Mouse (Mus musculus) stomach, embryonic 14.5 days (tissue): ENCODE measurements around the gene Itm2b. TPM values are rescaled to one million over a fixed set of nuclear protein-coding genes. Genes with fewer than 3 reads are reported as not detected.

Experiments used
- ATAC-seq: fragments of 200-750 bp; cut with Nextera tagmentation; 2 replicates; pipeline ENCODE4 v1.8.0; 2017; ENCODE audit warnings: low read depth, moderate TSS enrichment; ENCODE audit not compliant: insufficient number of reproducible peaks, insufficient read depth, low FRiP score
- H3K27ac ChIP-seq: fragments of 300-500 bp; sonication (generic); 2 replicates; pipeline ENCODE4 v1.5.1; 2014; ENCODE audit warnings: mild to moderate bottlenecking, low read length, moderate library complexity, mixed read lengths
- H3K27me3 ChIP-seq: fragments of 300-500 bp; sonication (generic); 2 replicates; pipeline ENCODE4 v1.6.1; 2014; ENCODE audit warnings: low read length, control low read depth, mixed read lengths; ENCODE audit not compliant: control insufficient read depth, insufficient read depth
- H3K36me3 ChIP-seq: fragments of 300-500 bp; sonication (generic); 2 replicates; pipeline ENCODE4 v1.6.1; 2014; ENCODE audit warnings: mild to moderate bottlenecking, control low read depth, low read length, moderate library complexity, mixed read lengths; ENCODE audit not compliant: control insufficient read depth, insufficient read depth
- H3K4me1 ChIP-seq: fragments of 300-500 bp; sonication (generic); 2 replicates; pipeline ENCODE4 v1.6.1; 2014; ENCODE audit warnings: low read length, control low read depth, mixed read lengths; ENCODE audit not compliant: control insufficient read depth, insufficient read depth
- H3K4me2 ChIP-seq: fragments of 300-500 bp; sonication (generic); replicated peaks from 2 replicates; pipeline ENCODE4 v1.6.1; 2014; ENCODE audit warnings: low read depth, low read length, control low read depth
- H3K4me3 ChIP-seq: fragments of 300-500 bp; sonication (generic); 2 replicates; pipeline ENCODE4 v1.5.1; 2014; ENCODE audit warnings: low read depth, low read length, control low read depth
- H3K9ac ChIP-seq: fragments of 300-500 bp; sonication (generic); replicated peaks from 2 replicates; pipeline ENCODE4 v1.6.1; 2014; ENCODE audit warnings: low read depth, mild to moderate bottlenecking, control low read depth, low read length, moderate library complexity, mixed read lengths
- H3K9me3 ChIP-seq: fragments of 300-500 bp; sonication (generic); 2 replicates; pipeline ENCODE4 v1.6.1; 2016; ENCODE audit warnings: low read depth, low read length, control low read depth; ENCODE audit not compliant: control insufficient read depth
- WGBS: fragments of 180-500 bp; shearing (Covaris S2); extraction: QIAGEN DNeasy Blood & Tissue Kit; methylation state at CpG from one replicate; pipeline ENCODE4 v1.1.7; 2014; 5-methylcytosine and 5-hydroxymethylcytosine counted together
- polyA plus RNA-seq: library from polyadenylated mRNA; unstranded; fragments of >200 nt; fragmentation: Nextera tagmentation; extraction: Ambion mirVana; gene quantifications from 2 replicates; pipeline ENCODE4 v1.2.1, GENCODE M21; 2014

Itm2b gene
- polyA plus RNA-seq, 1 experiment from 2014 or later, result 864 TPM

DNA sequence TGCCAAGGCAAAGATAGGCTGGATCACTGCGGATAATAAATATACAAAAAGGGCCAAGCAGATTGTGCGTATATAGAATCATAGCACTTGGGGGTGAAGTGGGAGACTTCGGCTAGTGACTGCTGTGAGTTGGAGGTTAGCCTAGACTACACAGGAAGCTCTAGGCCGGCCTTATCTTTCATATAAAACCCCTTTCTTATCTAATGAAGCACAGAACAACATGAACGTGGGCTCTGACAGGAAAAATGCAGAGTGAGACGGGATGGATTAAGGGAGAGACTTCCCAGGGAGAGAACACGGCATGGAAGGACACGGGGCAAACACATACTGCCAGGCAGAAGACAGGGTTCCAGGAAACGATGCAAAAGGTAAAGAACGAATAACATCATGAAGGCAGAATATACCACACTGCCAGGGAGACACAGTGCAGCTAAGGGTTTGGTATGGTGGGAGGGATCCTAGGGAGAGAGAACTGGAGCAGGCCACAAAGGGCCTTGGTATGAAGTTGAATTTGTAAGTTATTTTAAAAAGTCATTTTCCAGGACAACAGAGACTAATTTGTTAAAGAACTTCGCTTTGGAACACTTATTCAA lies 14.9 kb downstream of the Itm2b start:
- no peaks in the 10 kb centered on the region for H3K27me3 ChIP-seq
- WGBS, result 76% methylated on average over 11 of the region's 11 CpGs
- no peak for ATAC-seq

DNA sequence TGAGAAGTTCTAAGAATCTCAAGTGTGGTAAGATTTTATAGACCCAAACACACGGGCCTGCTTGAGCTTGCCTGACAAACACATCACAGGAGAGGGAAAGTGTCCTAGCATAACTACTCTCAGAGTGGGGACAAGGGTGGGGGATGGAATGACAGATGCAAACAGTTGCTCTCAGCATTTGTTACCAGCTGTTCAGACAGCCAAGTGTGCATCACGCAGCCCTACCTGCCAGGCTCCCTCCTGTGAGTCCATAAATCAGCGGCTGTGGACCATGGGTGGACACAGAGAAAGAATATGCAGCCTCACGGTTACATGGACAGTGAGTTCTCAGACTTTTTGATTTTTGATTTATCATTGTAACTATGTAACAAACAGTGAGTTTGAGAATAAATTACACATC lies 15.5 kb downstream of the Itm2b start:
- Histone ChIP-seq H3K27me3 (no peaks in the 10 kb centered on the region), H3K36me3 (peaks cover 60% of the 10 kb centered on the region), H3K9me3 (no peaks in the 10 kb centered on the region), H3K4me3 (no peak overlapping the region), H3K4me1 (peaks cover 15% of the 10 kb centered on the region; the same call in 1 of the 2 replicates), H3K9ac (no peak overlapping the region), H3K4me2 (no peak overlapping the region), H3K27ac (no peak overlapping the region)
- WGBS, result 71% methylated on average over 4 of the region's 4 CpGs
- ATAC-seq, result no peak

More for the DNA sequence above, 14.9 kb downstream of the Itm2b start:
- Histone ChIP-seq H3K4me3 (no peak overlapping the region), H3K9ac (no peak overlapping the region), H3K27ac (no peak overlapping the region), H3K4me1 (peaks cover 15% of the 10 kb centered on the region; the same call in 1 of the 2 replicates), H3K36me3 (peaks cover 56% of the 10 kb centered on the region), H3K4me2 (no peak overlapping the region), H3K9me3 (no peaks in the 10 kb centered on the region)

DNA sequence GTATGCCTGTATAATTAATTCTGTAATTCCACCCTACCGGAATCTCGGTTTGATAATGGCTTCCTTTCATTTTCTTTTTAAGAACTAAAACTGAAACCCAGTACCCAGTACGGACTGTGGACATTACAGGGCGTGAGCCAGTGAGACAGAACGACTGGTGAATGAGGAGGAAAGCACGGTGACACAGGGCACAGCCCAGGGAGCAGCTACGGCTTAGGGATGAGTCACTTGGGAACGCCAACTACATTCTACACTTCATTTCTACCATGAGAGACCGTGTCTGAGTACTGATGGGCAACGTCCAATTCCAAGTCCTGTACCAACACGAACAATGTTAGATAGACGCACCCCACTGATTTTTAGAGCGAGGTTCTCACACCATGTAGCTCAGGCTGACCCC lies 16.1 kb downstream of the Itm2b start:
- Histone ChIP-seq H3K4me3 (no peak overlapping the region), H3K27me3 (no peaks in the 10 kb centered on the region), H3K36me3 (peaks cover 67% of the 10 kb centered on the region), H3K4me2 (no peak overlapping the region), H3K4me1 (peaks cover 8% of the 10 kb centered on the region; the same call in 1 of the 2 replicates), H3K9me3 (no peaks in the 10 kb centered on the region), H3K9ac (no peak overlapping the region), H3K27ac (no peak overlapping the region)
- ATAC-seq, result no peak
- 91% methylated on average over 13 of the region's 13 CpGs for WGBS

DNA sequence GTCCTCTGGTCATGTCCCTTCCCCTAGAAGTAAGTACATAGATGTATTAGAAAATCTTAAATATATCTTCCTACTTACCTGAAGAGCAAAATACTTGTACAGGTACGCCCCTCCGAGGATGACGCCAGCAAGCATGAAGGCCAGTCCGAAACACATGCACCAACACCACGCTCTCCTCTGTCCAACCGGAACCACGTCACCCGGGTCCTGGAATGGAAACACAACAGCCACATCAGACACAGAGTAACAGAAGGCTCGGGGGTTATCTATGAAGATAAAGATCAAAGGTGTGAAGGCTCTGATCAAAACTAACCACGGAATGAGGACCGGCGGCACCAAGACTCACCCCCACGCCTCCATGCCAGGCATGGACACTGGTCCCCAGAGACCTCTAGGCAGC lies 16.9 kb downstream of the Itm2b start:
- Histone ChIP-seq H3K9ac (no peak overlapping the region), H3K4me3 (no peak overlapping the region), H3K4me1 (0 out of 2 replicates have a peak, but pooled peaks cover 3% of the 10 kb centered on the region), H3K9me3 (no peaks in the 10 kb centered on the region), H3K27ac (no peak overlapping the region), H3K27me3 (no peaks in the 10 kb centered on the region), H3K36me3 (peaks cover 72% of the 10 kb centered on the region), H3K4me2 (no peak overlapping the region)
- 90% methylated on average over 13 of the region's 13 CpGs for WGBS
- no peak for ATAC-seq

DNA sequence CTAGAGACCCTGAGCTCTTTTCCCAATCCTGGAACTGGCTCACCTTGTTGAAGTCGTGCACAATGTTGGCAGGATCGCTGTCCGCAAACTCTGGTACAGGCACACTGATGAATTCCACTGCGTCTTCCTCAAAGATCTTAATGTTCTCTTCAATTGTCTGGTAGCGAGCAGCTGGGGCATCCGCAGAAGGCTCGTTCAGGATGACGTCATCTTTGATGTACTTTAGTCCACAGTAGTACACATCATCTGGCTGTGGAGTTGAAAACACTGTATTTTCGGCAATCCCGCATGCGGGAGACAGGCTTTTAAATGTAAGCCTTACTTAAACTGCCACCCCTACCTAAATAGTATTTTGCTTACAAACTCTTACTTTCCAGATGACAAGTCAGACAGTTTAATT lies 18.8 kb downstream of the Itm2b start:
- H3K27me3 ChIP-seq, result no peaks in the 10 kb centered on the region
- no peak overlapping the region for H3K9ac ChIP-seq
- WGBS, result 86% methylated on average over 11 of the region's 11 CpGs
- H3K9me3 ChIP-seq, result no peaks in the 10 kb centered on the region
- H3K36me3 ChIP-seq, result peaks cover 80% of the 10 kb centered on the region
- no peak overlapping the region for H3K4me2 ChIP-seq
- H3K4me1 ChIP-seq, result no peaks in the 10 kb centered on the region
- ATAC-seq, result no peak
- H3K4me3 ChIP-seq, result no peak overlapping the region
- H3K27ac ChIP-seq, result no peak overlapping the region

DNA sequence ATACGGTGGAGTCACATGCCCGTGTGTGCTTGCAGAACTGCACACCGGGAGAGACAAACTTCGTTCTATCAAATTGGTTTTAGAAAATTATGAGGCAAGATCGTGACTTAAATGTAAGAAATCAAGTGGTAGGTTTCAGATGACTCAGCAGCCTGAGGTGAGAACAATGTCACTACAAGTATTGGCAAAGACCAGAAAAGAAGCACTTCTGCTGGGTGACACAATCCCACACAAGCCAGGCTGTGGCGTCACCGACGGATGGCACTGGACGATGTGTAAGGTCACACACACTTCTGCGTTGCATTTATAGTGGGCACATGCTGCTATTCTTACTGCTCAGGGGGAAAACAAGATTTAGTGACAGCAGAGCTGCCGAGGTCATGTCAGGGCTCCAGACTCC lies 21.3 kb downstream of the Itm2b start:
- H3K36me3 ChIP-seq, result peaks cover 83% of the 10 kb centered on the region
- no peaks in the 10 kb centered on the region for H3K9me3 ChIP-seq
- no peak overlapping the region for H3K4me2 ChIP-seq
- H3K4me1 ChIP-seq, result no peaks in the 10 kb centered on the region
- no peak overlapping the region for H3K9ac ChIP-seq
- ATAC-seq, result no peak
- H3K27me3 ChIP-seq, result no peaks in the 10 kb centered on the region
- 97% methylated on average over 11 of the region's 11 CpGs for WGBS
- no peak overlapping the region for H3K27ac ChIP-seq
- no peak overlapping the region for H3K4me3 ChIP-seq

DNA sequence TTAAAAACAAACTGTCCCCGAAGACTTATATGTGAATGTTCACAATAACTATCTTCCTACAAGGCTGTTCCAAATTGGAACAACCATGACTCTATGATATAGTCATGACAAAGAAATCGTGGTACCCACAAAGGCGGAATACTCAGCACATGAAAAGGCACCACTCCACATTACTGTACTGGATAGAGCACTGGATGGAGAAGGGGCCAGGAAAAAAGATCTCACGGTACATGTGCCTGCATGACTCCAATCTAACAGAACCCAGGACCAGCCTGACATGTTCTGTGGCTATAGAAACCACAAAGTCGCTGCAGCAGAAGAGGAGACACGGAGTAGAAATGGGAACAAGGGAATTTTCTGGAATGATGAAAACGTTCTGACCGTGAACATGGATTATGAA lies 30.4 kb downstream of the Itm2b start:
- H3K9me3 ChIP-seq, result no peaks in the 10 kb centered on the region
- H3K4me2 ChIP-seq, result no peak overlapping the region
- H3K36me3 ChIP-seq, result peaks cover 12% of the 10 kb centered on the region; the same call in 1 of the 2 replicates
- WGBS, result 89% methylated on average over 8 of the region's 8 CpGs
- no peak for ATAC-seq
- H3K4me1 ChIP-seq, result no peaks in the 10 kb centered on the region
- no peak overlapping the region for H3K4me3 ChIP-seq
- H3K27me3 ChIP-seq, result no peaks in the 10 kb centered on the region
- no peak overlapping the region for H3K9ac ChIP-seq
- H3K27ac ChIP-seq, result no peak overlapping the region

DNA sequence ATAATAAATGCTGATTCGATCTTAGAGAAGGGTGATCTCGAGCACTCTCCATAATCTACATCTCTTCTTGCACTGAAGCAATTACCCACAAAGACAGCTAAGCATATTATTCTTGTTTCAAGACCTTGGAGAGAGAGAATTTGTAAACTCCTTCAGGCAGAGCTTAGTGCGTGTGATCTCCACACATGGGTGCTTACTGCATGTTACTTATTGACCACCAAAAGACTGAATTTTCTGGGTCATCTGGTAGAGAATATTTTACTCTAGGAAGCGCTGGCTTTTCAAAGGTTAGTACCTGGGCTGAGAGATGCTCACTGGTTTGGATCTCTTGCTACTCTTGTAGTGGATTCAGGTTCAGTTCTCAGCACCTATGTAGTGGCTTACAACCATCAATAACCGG lies 34.0 kb downstream of the Itm2b start:
- H3K36me3 ChIP-seq, result peaks cover 3% of the 10 kb centered on the region; the same call in 1 of the 2 replicates
- no peaks in the 10 kb centered on the region for H3K4me1 ChIP-seq
- no peak overlapping the region for H3K4me3 ChIP-seq
- H3K4me2 ChIP-seq, result no peak overlapping the region
- H3K27me3 ChIP-seq, result no peaks in the 10 kb centered on the region
- ATAC-seq, result no peak
- 91% methylated on average over 5 of the region's 5 CpGs for WGBS
- no peaks in the 10 kb centered on the region for H3K9me3 ChIP-seq
- H3K27ac ChIP-seq, result no peak overlapping the region
- H3K9ac ChIP-seq, result no peak overlapping the region

DNA sequence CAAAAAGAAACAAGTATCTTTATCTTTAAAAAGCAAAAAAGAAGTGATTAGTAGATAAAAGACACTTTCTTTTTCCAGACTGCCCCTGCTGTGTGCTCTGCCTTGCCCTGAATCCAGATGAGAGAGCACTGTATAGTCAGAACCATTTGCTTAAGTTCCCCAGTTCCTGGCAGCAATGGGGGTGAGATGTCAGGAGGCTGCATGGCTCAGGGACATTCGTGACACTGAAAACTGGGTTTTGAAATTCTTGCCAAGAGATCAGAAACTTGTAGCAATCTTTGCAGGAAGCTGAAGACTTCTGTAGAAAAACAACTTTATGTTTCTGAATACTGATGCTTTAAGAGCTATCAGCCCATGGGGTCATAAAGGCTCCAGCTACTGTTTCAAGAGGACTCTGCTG lies 35.1 kb downstream of the Itm2b start:
- Histone ChIP-seq H3K4me2 (no peak overlapping the region), H3K4me3 (no peak overlapping the region), H3K4me1 (no peaks in the 10 kb centered on the region), H3K36me3 (peaks cover 3% of the 10 kb centered on the region; the same call in 1 of the 2 replicates), H3K9ac (no peak overlapping the region), H3K27me3 (no peaks in the 10 kb centered on the region), H3K27ac (no peak overlapping the region), H3K9me3 (no peaks in the 10 kb centered on the region)
- 56% methylated on average over 1 of the region's 1 CpGs for WGBS
- ATAC-seq, result no peak
